Mouse (Mus musculus) monocyte, adult 2 months (primary cell): ENCODE results near the gene Zfp346.
"Not testable (repeated sequence)": the region's sequence is repeated elsewhere in the genome, so short reads cannot be mapped to it uniquely, and the experiment has no call there.

Experiments
- DNase-seq, 2 experiments: peaks; one replicate each; pipeline ENCODE4 v3.0.0; 2022; ENCODE audit warnings: low spot score in 2 of 2, low read depth in 1 of 2

Gene Zfp346

GRCm38 (mm10) chr13:55105045-55105952 lies at the start of gene Zfp346:
Zfp346 (plus strand) TSS chr13:55105311.
- DNase-seq: peak; percentile 94 to 96

GRCm38 (mm10) chr13:55058042-55058441 lies 47.1 kb upstream of the Zfp346 start:
- no peak for DNase-seq

- DNase-seq: no peak
These were observed 41.8 kb upstream of the Zfp346 start for GRCm38 (mm10) chr13:55063276-55063675.

- no peak for DNase-seq
These were observed 35.4 kb upstream of the Zfp346 start for GRCm38 (mm10) chr13:55069719-55070118.

DNA sequence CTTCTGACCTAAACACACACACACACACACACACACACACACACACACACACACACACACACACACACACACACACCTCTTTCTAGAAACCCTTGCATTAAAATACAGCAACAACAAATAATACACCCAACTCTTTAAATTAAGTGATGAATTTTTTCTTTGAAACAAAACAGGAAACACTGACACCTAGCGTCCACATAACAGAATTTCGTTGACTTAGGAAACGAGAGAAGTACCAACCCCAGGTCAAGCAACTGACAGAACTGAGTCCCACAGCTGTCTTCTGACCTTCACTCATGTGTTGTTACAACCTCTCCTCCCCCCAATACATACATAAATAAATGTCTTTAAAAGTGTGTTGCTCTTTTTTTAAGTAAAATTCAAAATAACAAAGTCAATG lies 33.8 kb upstream of the Zfp346 start:
- DNase-seq: no peak

DNA sequence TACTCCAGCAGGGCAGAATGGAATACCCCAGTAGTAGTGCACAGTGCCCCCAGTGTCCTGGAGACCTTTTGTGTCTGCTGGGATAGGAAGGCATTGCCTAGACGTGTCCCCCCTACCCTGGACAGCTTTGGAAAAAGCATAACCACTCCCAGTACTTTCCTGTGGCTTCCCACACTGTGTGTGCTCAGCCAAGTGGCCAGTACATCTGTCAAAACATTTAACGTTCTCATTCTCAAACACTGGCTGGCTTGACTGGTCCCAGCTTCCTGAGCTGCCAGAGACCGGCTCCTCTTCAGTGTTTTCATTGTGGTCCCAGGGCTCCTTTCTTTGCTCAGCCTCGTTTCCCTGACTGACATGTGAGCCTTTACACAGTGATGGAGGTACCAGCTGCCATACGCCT lies 29.5 kb upstream of the Zfp346 start:
- no peak for DNase-seq

DNA sequence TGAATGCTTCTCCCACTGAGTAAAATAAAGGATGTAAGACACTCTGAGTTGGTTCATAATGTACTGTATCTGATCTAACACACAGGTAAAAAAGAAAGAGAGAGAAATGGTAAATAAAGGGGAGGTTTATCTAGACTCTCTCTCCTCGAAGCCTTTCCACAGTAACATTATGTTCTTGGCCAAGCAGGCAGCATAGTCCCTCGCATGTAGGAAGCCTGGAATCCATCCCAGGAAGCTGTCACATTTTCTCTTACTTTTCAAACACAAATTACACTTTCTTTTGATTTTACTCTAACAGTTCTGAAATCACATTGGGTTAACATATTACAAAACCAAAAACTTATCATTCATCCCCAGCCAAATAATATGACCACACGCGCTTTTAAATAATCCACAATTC lies 12.5 kb upstream of the Zfp346 start:
- no peak for DNase-seq

GRCm38 (mm10) chr13:55097841-55098240 lies 7.3 kb upstream of the Zfp346 start:
- DNase-seq: not testable (repeated sequence)

DNA sequence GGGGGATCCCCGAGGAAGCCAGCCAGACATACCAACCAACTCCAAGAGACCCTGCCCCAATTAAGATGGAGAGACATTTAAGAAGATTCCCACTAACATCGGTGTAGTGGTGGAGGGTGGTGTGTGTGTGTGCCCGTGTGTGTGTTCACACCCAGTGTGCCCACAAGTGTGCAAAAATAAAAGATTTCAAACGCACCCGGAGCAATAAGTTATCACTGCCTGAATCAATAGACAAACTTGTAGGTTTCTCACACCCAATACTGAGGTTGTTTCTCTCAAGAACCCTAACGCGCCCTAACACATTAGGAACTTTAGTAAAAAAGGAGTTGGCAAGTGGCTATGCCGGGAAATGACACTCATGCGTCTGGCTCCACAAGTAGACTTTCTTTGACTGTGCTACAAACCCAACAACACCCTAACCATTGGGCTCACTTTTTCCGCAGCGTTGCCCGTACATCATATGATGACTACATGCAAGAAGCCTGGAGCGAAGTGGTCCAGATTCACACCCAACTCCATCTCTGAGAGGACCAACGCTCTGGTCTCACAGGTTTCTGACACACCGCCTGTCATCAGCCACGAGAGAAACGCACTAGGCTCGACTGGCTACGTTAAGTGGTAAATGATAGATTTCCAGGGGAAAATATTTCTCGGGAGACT lies 5.9 kb upstream of the Zfp346 start:
- no peak for DNase-seq

DNA sequence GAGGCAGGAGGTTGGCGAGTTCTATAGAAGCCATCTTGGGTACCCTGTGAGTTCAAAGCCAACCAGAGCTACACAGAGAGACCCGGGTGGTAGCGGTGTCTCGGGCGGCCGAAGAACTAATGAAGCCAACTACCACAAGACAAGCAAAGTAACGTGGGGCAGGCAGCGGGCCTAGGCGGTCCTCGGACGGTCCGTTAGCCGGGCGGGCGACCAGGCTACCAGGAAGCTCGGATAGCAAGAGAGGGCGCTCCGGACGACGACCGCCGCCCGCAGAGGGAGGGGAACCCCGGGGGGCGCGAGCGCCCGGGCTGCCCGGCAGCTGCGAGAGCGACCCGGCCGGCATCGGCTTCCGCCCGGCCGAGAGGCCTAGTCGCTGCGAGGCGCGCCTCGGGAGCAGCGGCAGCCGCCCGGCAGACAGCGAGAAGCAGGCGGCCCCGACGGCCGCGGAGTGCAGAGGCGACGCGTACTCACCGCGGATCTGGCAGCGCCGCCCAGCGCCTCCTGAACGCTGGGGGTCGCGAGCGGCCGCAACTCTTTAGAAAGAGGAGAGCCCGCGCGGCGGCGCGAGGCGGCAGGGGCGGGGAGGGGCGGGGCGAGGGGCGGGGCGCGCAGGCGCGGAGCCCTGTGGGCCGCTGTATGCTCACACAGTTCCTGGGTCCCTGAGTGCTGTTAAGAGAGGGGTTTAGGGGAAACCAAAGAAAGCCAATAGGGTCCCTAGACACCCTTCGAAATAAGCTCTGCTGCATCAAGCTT lies 5.2 kb upstream of the Zfp346 start, which contains the start of gene Uimc1:
Gene Uimc1, minus strand, starts transcription at position 575 of the 753 bp plus-strand sequence.
- peak; percentile 6 to 45 for DNase-seq

- no peak for DNase-seq
These were observed 3.5 kb upstream of the Zfp346 start for GRCm38 (mm10) chr13:55101627-55102026.

- no peak for DNase-seq
These were observed 2.7 kb upstream of the Zfp346 start for GRCm38 (mm10) chr13:55102366-55102765.

GRCm38 (mm10) chr13:55103351-55103750 lies 1.8 kb upstream of the Zfp346 start:
- DNase-seq: no peak

GRCm38 (mm10) chr13:55105953-55106691 lies 1.0 kb downstream of the Zfp346 start:
- no peak for DNase-seq

DNA sequence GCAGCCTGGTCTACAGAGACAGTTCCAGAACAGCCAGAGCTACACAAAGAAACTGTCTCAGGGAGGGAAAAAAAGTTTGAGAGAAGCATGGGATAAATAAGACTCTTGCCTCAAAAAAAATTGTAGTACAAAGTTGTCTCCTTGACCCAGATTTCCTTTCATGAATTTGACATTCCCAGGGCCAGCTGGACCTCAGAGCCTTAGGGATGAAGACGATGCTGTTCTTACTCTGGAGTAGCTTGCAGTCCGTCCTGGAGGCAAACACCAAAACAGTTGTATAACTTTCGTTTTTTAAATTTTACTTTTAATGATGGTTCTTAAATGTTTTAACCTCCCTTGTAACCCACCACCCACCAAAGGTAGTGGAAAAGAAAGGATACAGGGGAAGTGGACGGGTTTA lies 2.0 kb downstream of the Zfp346 start:
- DNase-seq: no peak

GRCm38 (mm10) chr13:55107694-55108093 lies 2.6 kb downstream of the Zfp346 start:
- DNase-seq: no peak

DNA sequence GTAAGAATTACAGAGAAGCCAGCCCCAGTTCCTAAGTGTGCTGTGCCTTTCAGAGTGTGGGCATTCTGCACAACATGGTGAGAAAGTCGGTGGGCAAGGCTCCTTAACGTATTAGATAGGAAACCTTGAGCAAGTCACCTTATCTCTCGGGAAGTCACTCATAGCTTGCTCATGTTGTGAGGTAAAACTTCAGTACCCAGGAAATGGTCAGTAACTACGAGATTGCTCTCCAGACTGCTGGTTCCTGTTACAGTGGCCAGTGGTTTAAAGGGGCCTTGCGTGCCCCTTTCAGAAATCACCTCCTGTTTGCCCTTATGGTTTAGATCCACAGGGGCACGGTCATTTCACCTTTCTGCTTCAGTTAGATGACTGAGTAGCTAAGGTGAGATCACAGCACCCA lies 9.3 kb downstream of the Zfp346 start:
- no peak for DNase-seq

DNA sequence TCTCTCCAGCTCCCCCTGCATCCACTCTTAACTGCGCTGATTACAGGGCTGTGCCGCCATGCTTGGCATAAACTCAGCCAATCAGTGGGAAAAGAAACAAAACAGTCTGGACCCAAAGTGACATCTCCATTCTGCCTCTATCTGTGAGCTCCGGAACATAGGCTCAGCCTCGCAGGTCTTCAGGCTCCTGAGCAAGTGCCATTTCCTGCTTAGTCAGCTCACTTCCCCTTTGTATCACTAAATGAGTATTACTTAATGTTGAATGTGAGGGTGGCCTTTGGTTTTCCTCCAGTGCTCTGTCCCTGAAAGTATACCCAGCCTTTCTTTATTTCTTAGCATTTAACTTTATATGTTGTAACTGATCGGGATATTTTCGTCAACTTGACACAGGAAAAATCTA lies 19.8 kb downstream of the Zfp346 start:
- DNase-seq: no peak

DNA sequence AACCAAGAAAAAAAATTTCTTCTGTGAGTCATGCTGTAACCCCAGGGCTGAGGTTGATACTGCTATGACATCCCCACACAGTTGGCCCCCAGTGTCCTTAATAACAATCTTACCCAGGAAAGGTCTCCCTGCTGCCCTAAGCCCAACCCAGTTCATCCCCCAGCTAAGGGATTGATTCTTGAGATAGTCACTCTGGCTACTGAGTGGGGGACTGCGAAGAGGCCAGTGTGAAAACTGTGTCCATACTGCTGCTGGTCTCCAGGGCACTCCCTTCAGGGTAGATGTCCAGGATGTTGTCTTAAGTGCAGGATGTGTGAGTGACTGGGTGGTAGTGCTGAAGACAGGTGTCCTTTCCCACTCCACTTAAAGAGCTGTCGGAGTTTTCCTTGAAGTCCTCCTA lies 28.3 kb downstream of the Zfp346 start, which contains the start of gene Gm17617:
Gene Gm17617, minus strand, starts transcription at position 101 of the 400 bp plus-strand sequence.
- DNase-seq: no peak

DNA sequence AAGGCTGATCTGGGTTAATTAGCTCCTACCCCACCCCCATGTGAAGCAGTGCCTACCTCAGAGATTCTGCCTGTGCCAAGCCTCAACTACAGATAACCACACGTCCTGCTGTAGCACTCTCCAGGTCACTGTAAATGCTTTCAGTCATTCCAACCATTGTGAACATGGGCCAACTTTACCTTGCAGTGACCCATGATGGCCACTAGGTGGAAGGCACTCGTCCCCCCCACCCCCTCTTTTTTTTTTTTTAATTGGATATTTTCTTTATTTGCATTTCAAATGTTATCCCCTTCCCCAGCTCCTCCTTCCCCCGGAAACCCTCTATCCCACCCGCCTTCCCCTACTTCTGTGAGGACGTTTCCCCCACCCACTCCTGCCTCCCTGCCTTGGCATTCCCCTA lies 30.3 kb downstream of the Zfp346 start:
- no peak for DNase-seq

GRCm38 (mm10) chr13:55140271-55140670 lies 35.2 kb downstream of the Zfp346 start:
- DNase-seq: no peak
